Mouse (Mus musculus): ENCODE measurements at regions not wholly inside any gene's neighbourhood (a gene's known extent, or its start where the extent isn't known, plus 50 kb on each side); places are given as distances from the start of the nearest gene placed in this dataset.

GRCm38 (mm10) chr8:29460119-29460518 lies 2012.6 kb downstream of the Poteg start:
- no peak for DNase-seq (ENCODE audit: low read depth, low spot score)

- DNase-seq (ENCODE audit: low read depth, low spot score), result peak; percentile 5
These were observed 2045.5 kb downstream of the Poteg start for GRCm38 (mm10) chr8:29492931-29493330.

GRCm38 (mm10) chr8:29527327-29527726 lies 2079.9 kb downstream of the Poteg start:
- no peak for DNase-seq (ENCODE audit: low read depth, low spot score)

- DNase-seq (ENCODE audit: low read depth, low spot score), result no peak
These were observed 2084.1 kb downstream of the Poteg start for GRCm38 (mm10) chr8:29531565-29531964.

GRCm38 (mm10) chr8:29538016-29538415 lies 2090.5 kb downstream of the Poteg start:
- DNase-seq (ENCODE audit: low read depth, low spot score), result no peak

- DNase-seq (ENCODE audit: low read depth, low spot score), result no peak
These were observed 2092.4 kb downstream of the Poteg start for GRCm38 (mm10) chr8:29539856-29540255.

GRCm38 (mm10) chr8:29544142-29544541 lies 2096.7 kb downstream of the Poteg start:
- DNase-seq (ENCODE audit: low read depth, low spot score), result no peak

- DNase-seq (ENCODE audit: low read depth, low spot score), result no peak
These were observed 2138.2 kb downstream of the Poteg start for GRCm38 (mm10) chr8:29585671-29586070.

- DNase-seq (ENCODE audit: low read depth, low spot score), result peak; percentile 9
These were observed 2146.7 kb downstream of the Poteg start for GRCm38 (mm10) chr8:29594129-29594528.

GRCm38 (mm10) chr8:29614098-29614497 lies 2166.6 kb downstream of the Poteg start:
- DNase-seq (ENCODE audit: low read depth, low spot score), result no peak

- no peak for DNase-seq (ENCODE audit: low read depth, low spot score)
These were observed 2214.1 kb downstream of the Poteg start for GRCm38 (mm10) chr8:29661616-29662015.

- no peak for DNase-seq (ENCODE audit: low read depth, low spot score)
These were observed 2228.4 kb downstream of the Poteg start for GRCm38 (mm10) chr8:29675870-29676269.

GRCm38 (mm10) chr8:29683340-29683739 lies 2235.9 kb downstream of the Poteg start:
- no peak for DNase-seq (ENCODE audit: low read depth, low spot score)

GRCm38 (mm10) chr8:29686594-29686993 lies 2239.1 kb downstream of the Poteg start:
- DNase-seq (ENCODE audit: low read depth, low spot score), result no peak

- DNase-seq (ENCODE audit: low read depth, low spot score), result no peak
These were observed 2248.2 kb downstream of the Poteg start for GRCm38 (mm10) chr8:29695698-29696097.

Data from telencephalon, adult 2 months (tissue).